Mouse (Mus musculus) B cell, adult 67 days (primary cell): ENCODE data around the gene Bsnd. TPM values are rescaled to one million over a fixed set of nuclear protein-coding genes. Genes with fewer than 3 reads are reported as not detected.

Experiments
- total RNA-seq, 2 experiments: library from RNA; stranded (reverse); gene quantifications; 4 replicates each; pipeline ENCODE4 v1.2.4; 2023

Bsnd gene
- total RNA-seq, result not detected

GRCm38 (mm10) chr4:106492116-106492515 is at the start of gene Bsnd:
Gene Bsnd (minus strand): TSS chr4:106492283.

Other genes starting within 250 kb of the Bsnd start
- 100 to 1,000 TPM in 1 of 2 experiments, 10 to 100 TPM in 1; 95.2 to 102 TPM for gene Usp24, start 176.1 kb downstream of the Bsnd start, total RNA-seq
- gene Pcsk9, start 28.0 kb downstream of the Bsnd start, total RNA-seq, result not detected
- gene Dhcr24, start 68.8 kb upstream of the Bsnd start, total RNA-seq, result 1 to 10 TPM; 3.0 to 3.9 TPM
- gene Lexm, start 125.0 kb upstream of the Bsnd start, total RNA-seq, result not detected
- gene Ttc22, start 130.1 kb upstream of the Bsnd start, total RNA-seq, result not detected
- gene Pars2, start 158.8 kb upstream of the Bsnd start, total RNA-seq, result 1 to 10 TPM; 5.3 to 6.8 TPM
- gene Ttc4, start 186.7 kb upstream of the Bsnd start, total RNA-seq, result 10 to 100 TPM; 33.9 to 50.5 TPM
- not detected for gene Mroh7, start 238.6 kb upstream of the Bsnd start, total RNA-seq
- gene Fam151a, start 241.6 kb upstream of the Bsnd start, total RNA-seq, result not detected